8 mouse cellular contexts compared by ENCODE assay signal in genomic region chr3:152107149-152108002, GRCm38 (mm10). TPM values are rescaled to one million over a fixed set of nuclear protein-coding genes. Genes with fewer than 3 reads are reported as not detected.
DNase-seq lines count a peak whose midpoint lies in the region; ATAC-seq and TF ChIP-seq lines count a peak whose summit lies in the region.

No protein-coding gene starts in this region.

- peak overlapping the region; percentile 81 for H3K4me2 ChIP-seq in embryonic facial prominence, embryonic 11.5 days (ENCODE audit: low read depth, low read length)
- peak overlapping the region; percentile 48 for H3K4me2 ChIP-seq in intestine, embryonic 16.5 days (ENCODE audit: low read depth, low read length)

- H3K9me3 ChIP-seq in embryonic facial prominence, embryonic 11.5 days (replicated peaks; ENCODE audit: control insufficient read depth, low read length) = no peaks in the 10 kb centered on the region
- no peaks in the 10 kb centered on the region for H3K9me3 ChIP-seq in intestine, embryonic 16.5 days (ENCODE audit: control insufficient read depth, low read length)

- no peaks in the 10 kb centered on the region for H3K4me1 ChIP-seq in embryonic facial prominence, embryonic 11.5 days (ENCODE audit: control insufficient read depth, insufficient read depth, low read length)
- peaks cover 6% of the 10 kb centered on the region; the same call in 1 of the 2 replicates for H3K4me1 ChIP-seq in intestine, embryonic 16.5 days (ENCODE audit: control insufficient read depth, insufficient read depth, low read length)

- no peaks in the 10 kb centered on the region; the same call in 1 of the 2 replicates for H3K27me3 ChIP-seq in embryonic facial prominence, embryonic 11.5 days (ENCODE audit: control insufficient read depth, insufficient read depth, low read length)
- H3K27me3 ChIP-seq in intestine, embryonic 16.5 days (replicated peaks; ENCODE audit: control insufficient read depth, insufficient read depth, low read length) = no peaks in the 10 kb centered on the region

- intact Hi-C loops in gastrocnemius, adult 2 months (cut with DNase I) = no loop called here
- intact Hi-C loops in gastrocnemius, postnatal 14 days (cut with DNase I; ENCODE audit: low total_unique reads) = no loop called here

- H3K9ac ChIP-seq in embryonic facial prominence, embryonic 11.5 days (replicated peaks; ENCODE audit: low read length) = no peak overlapping the region; the same call in 1 of the 2 replicates
- no peak overlapping the region for H3K9ac ChIP-seq in intestine, embryonic 16.5 days (ENCODE audit: low read depth, low read length)

- WGBS in embryonic facial prominence, embryonic 11.5 days = 24% methylated on average over 29 of the region's 30 CpGs
- 32% methylated on average over 30 of the region's 30 CpGs for WGBS in intestine, embryonic 16.5 days

- H3K4me3 ChIP-seq in gastrocnemius, adult 2 months = peak overlapping the region; percentile 55
- H3K4me3 ChIP-seq in embryonic facial prominence, embryonic 11.5 days (ENCODE audit: low read depth, low read length) = peak overlapping the region; percentile 32
- peak overlapping the region; percentile 38 for H3K4me3 ChIP-seq in intestine, embryonic 16.5 days (ENCODE audit: low read length)

- no peak for DNase-seq in gastrocnemius, adult 2 months
- DNase-seq in gastrocnemius, adult 18-20 months (ENCODE audit: low spot score) = no peak
- peak; percentile 71 for DNase-seq in embryonic facial prominence, embryonic 11.5 days (ENCODE audit: low spot score)
- DNase-seq in neural tube, embryonic 10.5 days (ENCODE audit: extremely low spot score, low spot score) = peak; percentile 56
- no peak for DNase-seq in spleen, postnatal 4 days (ENCODE audit: low spot score in 2 of 2)
- DNase-seq in gastrocnemius, postnatal 14 days = no peak

- ATAC-seq in CD4-positive, CD25-positive, alpha-beta regulatory T cell, adult 4 months = peak; percentile 51
- ATAC-seq in embryonic facial prominence, embryonic 11.5 days (replicated peaks; ENCODE audit: insufficient number of reproducible peaks, low FRiP score, low TSS enrichment, low read depth) = peak; percentile 70
- 0 out of 2 replicates have a peak, but pooled peaks have one; percentile 26 for ATAC-seq in intestine, embryonic 16.5 days

- no peak for TF ChIP-seq CTCF in gastrocnemius, adult 2 months (IDR thresholded peaks at IDR 0.05)

- peak overlapping the region; percentile 25; the same call in 1 of the 2 replicates for H3K27ac ChIP-seq in gastrocnemius, adult 2 months
- no peak overlapping the region for H3K27ac ChIP-seq in embryonic facial prominence, embryonic 11.5 days (replicated peaks; ENCODE audit: low read depth, low read length)
- H3K27ac ChIP-seq in intestine, embryonic 16.5 days (ENCODE audit: low read length) = no peak overlapping the region

- no peaks in the 10 kb centered on the region for H3K36me3 ChIP-seq in embryonic facial prominence, embryonic 11.5 days (replicated peaks; ENCODE audit: control insufficient read depth, insufficient read depth, low read depth, low read length)
- H3K36me3 ChIP-seq in intestine, embryonic 16.5 days (ENCODE audit: control insufficient read depth, insufficient read depth, low read length) = peaks cover 2% of the 10 kb centered on the region; the same call in 1 of the 2 replicates

RNA-seq across cellular contexts. Expression of gene Gipc2, which starts 58.7 kb away (rescaled TPM):
- total RNA-seq in gastrocnemius, adult 2 months (2021) = under 1 TPM; 0.69 to 0.75 TPM
- under 1 TPM in 1 of 2 experiments, not detected in 1; 0.55 TPM for total RNA-seq in gastrocnemius, adult 18-20 months (2021)
- polyA plus RNA-seq in CD4-positive, CD25-positive, alpha-beta regulatory T cell, adult 4 months (2017; shearing (Covaris generic)) = not detected
- 4.2 TPM in 2 replicates for polyA plus RNA-seq in embryonic facial prominence, embryonic 11.5 days (2014; fragmentation: Nextera tagmentation; extraction: Ambion mirVana)
- polyA plus RNA-seq in intestine, embryonic 16.5 days (2015; fragmentation: Nextera tagmentation; extraction: Ambion mirVana) = 244 TPM in 2 replicates
- total RNA-seq in gastrocnemius, postnatal 14 days (2021) = 1 to 10 TPM in 1 of 2 experiments, under 1 TPM in 1; 0.82 to 1.1 TPM

Comparison
In these comparisons a context has a peak if more than half of its experiments do, and no peak if none do; other contexts are left out.
1. DNase-seq: peak in embryonic facial prominence, embryonic 11.5 days (single experiment) and neural tube, embryonic 10.5 days (single experiment); none in gastrocnemius, adult 2 months (single experiment), gastrocnemius, adult 18-20 months (single experiment), spleen, postnatal 4 days (0 of 2) and gastrocnemius, postnatal 14 days (single experiment).
2. Peak in every context shown above with its lines, with median percentiles within 50 percentile points of each other: H3K4me3 ChIP-seq and ATAC-seq.